Mouse (Mus musculus) G1E-ER4 (cell line): ENCODE measurements around the gene Gipr. TPM values are rescaled to one million over a fixed set of nuclear protein-coding genes. Genes with fewer than 3 reads are reported as not detected.

ENCODE experiments used
- GATA1 ChIP-seq: IDR thresholded peaks from one replicate; pipeline ENCODE4 v1.8.0; 2012; ENCODE audit warnings: low read length, inconsistent platforms
- polyA plus RNA-seq: library from polyadenylated mRNA; stranded (reverse); fragments of >175 nt; gene quantifications from 2 replicates; pipeline ENCODE4 v1.2.3, GENCODE M21; 2012

The Gipr gene
- polyA plus RNA-seq, 1 experiment, result 3.0 TPM

GRCm38 (mm10) chr7:19162928-19163327 is 3.0 kb downstream of the Gipr start:
- no peak for TF ChIP-seq GATA1

DNA sequence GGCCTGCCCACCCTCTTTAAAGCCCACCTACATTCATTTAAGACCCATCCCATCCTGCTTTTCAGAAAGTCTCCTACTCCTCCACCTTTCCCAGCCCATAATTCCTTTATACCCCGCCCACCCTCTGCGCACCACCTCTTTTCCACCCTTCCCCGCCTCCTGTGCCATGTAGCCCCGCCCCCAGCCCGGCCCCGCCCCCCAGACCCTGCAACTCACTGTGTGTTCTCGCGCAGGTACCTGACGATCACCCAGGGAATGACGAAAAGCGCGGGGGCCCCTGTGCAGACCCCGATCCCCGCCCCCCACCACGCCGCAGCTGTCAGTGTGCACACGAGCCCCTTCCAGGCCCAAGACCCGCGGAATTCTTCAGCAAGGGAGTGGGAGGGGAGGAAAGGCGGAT is 5.8 kb downstream of the Gipr start:
- TF ChIP-seq GATA1, result no peak

- TF ChIP-seq GATA1, result no peak
Observed at GRCm38 (mm10) chr7:19159411-19159810, 6.5 kb downstream of the Gipr start.

- TF ChIP-seq GATA1, result no peak
Observed at GRCm38 (mm10) chr7:19158601-19159000, 7.3 kb downstream of the Gipr start.

DNA sequence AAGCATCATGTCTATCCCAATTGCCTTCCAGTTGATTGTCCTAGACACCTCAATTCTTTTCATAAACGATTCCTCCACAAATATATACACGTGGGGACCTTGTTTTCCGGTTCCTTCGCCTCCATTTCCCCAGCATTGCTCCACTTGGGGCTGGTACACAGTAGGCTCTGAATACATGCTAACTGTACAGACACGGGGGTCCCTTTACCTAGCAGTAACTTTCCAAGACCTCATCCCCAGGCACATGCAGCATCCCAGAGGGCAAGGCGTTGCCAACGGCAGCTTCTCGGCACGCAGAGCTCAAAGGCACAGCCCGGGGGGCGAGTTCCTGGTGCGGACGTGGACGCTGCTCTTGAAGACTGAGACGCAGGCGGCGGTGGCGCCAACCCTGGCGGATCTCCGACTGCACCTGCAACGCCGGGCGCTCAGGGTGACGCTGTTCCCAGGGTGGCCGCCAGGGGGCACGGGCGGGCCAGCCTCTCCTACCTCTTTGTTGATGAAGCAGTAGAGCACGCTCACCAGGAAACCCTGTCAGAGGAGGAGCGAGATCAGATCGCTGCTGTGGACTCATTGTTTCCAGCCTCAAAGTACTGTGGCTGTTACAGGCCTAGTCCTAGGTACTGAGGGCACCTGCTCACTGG is 8.6 kb downstream of the Gipr start:
- no peak for TF ChIP-seq GATA1

DNA sequence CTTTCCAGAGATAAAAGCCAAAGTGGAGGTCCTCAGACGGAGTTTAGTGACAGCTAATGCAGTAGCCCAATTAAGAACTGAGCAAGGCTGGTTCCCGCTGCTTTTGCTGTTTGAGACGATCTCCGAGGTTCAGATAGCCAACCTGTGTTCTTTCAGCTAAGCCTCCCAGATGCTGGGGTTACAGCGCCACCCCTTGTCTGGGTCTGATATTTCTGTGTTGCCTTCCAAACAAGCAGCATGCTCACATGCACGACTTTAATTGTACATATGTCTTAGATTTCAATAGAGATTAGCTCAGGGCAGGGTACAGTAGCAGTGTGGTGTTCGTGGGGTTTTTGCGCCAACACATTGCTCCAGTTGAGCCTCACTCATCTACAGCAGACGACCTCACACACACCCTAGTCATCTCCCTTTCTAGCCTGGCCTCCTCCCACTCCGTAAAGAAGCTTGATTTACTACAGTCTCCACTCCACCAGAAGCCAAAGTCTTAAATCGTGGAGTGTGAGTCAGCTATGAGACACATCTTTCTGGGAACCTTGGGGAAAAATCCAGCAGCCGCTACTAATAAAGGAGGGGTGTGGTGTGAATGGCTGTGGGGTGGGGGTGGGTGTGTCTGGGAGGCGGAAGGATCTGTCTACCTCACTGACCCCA is 10.0 kb downstream of the Gipr start:
- TF ChIP-seq GATA1, result no peak

- TF ChIP-seq GATA1, result no peak
Observed at GRCm38 (mm10) chr7:19154796-19155195, 11.1 kb downstream of the Gipr start.

DNA sequence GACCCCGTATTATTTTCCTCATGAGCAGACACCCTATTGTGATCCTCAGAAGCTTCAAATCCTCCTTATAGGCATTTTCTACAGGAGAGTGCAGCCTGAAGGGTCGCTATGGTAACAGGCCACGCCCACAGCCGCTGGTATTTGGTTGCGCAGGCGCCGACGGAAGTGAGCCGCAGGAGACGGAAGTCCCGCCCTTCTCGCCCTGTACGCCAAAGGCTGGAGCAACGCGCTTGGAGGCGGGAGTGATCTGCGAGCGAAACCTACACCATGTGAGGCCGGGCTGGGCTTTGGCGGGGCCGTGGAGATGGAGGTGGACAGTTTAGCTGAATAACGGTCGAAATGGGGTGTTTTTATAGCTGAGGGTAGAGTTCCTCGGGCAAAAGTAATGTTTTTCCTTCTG is 16.3 kb downstream of the Gipr start, which contains the start of gene Snrpd2:
TSS of gene Snrpd2 (plus strand) at position 97 of the 400 bp plus-strand sequence.
- TF ChIP-seq GATA1, result no peak

GRCm38 (mm10) chr7:19148875-19149541 is 16.9 kb downstream of the Gipr start, which contains the start of gene Qpctl:
Gene Qpctl (minus strand): TSS chr7:19149291.
- no peak for TF ChIP-seq GATA1

- TF ChIP-seq GATA1, result no peak
Observed at GRCm38 (mm10) chr7:19148180-19148874, 17.6 kb downstream of the Gipr start.

- no peak for TF ChIP-seq GATA1
Observed at GRCm38 (mm10) chr7:19147497-19148045, 18.4 kb downstream of the Gipr start.

DNA sequence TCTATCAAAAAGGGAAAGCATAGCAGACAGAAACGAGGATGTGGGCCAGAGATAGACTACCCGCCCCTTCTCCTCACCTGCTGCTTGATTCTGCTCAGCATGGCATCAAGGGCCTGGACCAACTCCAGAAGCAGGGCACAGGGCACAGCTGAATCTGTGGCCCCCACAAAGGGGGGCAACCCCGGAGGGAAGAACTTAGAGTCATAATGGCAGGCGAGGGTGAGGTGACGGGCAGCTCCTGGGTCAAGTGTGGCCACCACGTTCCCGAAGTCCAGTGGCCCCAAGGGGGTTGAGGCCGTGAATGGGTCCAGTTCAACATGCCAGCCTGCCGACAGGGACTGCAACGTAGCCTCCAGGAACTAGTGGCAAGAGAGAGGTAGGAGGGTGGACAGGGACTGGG is 19.1 kb downstream of the Gipr start:
- no peak for TF ChIP-seq GATA1

DNA sequence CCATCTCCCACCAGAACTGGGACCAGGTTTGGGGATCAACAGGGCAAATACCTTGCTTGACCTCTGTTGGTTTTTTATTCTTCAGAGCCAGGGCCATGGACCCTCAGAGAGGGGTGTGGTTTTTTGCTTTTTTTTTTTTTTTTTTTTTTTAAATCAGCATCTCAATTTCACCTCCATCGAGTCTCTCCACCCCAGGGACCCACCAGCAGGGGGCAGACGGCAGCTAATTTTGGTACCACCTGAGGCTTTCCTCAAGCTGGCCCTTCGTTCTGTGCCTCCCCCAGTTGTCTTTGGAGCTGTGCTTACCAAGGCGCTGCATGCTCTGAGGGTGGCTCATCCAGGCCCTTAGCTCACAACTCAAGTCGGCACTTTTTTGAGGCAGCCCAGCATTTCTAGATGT is 28.5 kb downstream of the Gipr start:
- TF ChIP-seq GATA1, result no peak

- no peak for TF ChIP-seq GATA1
Observed at GRCm38 (mm10) chr7:19136673-19137334, 29.1 kb downstream of the Gipr start.

DNA sequence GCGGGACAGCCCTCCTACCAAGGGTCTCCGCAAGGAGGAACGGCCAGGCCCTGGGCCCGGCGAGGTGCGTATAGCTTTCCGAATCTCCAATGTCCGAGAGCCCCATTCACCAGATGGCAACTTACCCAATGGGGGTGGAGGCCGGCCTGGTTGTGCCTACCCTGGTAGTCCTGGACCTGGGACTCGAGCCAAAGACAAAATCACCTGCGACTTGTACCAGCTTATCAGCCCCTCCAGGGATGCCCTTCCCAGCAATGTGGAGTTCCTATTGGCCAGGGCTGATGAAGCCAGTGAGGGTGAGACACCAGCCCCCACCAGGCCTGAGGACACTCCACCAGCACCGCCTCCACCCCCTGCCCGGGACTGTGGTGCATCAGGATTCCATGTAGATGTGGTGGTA is 29.8 kb downstream of the Gipr start:
- no peak for TF ChIP-seq GATA1
